Mouse (Mus musculus): Measurements from ENCODE around the gene Caln1. TPM values are rescaled to one million over a fixed set of nuclear protein-coding genes. Genes with fewer than 3 reads are reported as not detected.
"Not testable (repeated sequence)": the region's sequence is repeated elsewhere in the genome, so short reads cannot be mapped to it uniquely, and the experiment has no call there.

Gene Caln1
- polyA plus RNA-seq, 1 experiment, result not detected

DNA sequence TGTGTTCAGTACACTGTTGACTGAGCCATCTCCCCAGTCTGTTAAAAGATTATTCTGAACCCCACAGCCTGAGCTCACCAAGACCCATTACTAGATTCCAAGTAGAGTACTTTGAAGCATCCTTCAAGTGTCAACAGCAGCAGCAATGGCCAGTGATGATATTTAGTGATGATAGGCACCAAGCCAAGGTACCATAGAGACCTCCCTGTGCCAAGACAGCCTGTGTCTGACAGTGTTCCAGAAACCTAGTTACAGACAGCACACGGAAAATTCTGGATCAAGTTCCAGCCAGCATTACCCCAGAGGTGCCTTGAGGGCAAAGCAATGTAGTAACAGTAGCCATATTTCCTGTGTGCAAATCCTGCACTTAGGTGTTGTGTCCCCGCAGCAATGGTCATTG is 208.3 kb downstream of the Caln1 start:
- Histone ChIP-seq H3K4me3 (replicated peaks) (no peak overlapping the region), H3K9me3 (peaks cover 16% of the 10 kb centered on the region; the same call in 1 of the 2 replicates), H3K36me3 (replicated peaks; ENCODE audit: low read length) (no peaks in the 10 kb centered on the region), H3K4me1 (no peaks in the 10 kb centered on the region), H3K27me3 (replicated peaks) (no peaks in the 10 kb centered on the region)
- TF ChIP-seq FLI1 (IDR thresholded peaks at IDR 0.05; ENCODE audit: low read length) (no peak), GATA1 (IDR thresholded peaks at IDR 0.05; ENCODE audit: borderline replicate concordance, low read length) (no peak)

DNA sequence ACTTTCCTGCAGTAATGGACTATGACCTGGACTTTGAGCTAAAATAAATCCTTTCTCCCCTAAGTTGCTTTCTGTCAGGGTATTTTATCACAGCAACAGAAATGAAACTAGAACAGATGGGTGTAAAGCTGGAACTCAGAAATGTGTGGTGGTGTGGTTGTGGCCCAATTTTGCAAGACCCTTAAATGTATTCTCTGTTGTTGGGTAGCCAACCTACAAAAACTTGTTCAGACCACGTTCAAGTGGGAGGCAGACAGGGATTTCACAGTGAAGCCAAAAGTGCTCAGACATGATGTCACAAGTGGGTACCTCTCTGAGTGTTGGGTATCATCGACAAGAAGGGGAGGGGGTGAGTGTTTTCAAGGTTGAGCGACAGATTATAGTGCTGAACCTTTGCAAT is 214.8 kb downstream of the Caln1 start:
- Histone ChIP-seq H3K27me3 (replicated peaks) (no peaks in the 10 kb centered on the region), H3K4me1 (no peaks in the 10 kb centered on the region), H3K36me3 (replicated peaks; ENCODE audit: low read length) (no peaks in the 10 kb centered on the region), H3K9me3 (peaks cover 48% of the 10 kb centered on the region), H3K4me3 (replicated peaks) (no peak overlapping the region)
- no peak for TF ChIP-seq FLI1 (IDR thresholded peaks at IDR 0.05; ENCODE audit: low read length)
- no peak for TF ChIP-seq GATA1 (IDR thresholded peaks at IDR 0.05; ENCODE audit: borderline replicate concordance, low read length)

DNA sequence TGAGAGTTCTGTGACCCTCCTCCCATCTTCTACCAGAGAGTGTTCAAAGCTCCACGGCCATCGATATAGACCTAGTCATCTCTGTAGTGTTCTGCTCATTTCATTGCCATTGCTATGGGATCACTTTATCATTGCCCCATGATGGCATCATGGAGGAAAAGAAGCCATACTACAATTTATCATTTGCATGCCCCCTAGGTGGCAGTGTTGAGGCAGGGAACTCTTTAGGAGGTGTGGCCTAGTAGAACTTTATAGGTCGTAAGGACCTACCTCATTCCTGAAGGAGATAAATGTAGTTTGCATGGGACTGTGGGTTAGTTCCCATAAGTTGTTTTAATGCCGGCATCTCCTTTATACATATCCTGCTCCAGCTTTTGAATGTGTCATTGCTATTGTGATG is 217.0 kb downstream of the Caln1 start:
- H3K36me3 ChIP-seq (replicated peaks; ENCODE audit: low read length), result no peaks in the 10 kb centered on the region
- no peak overlapping the region for H3K4me3 ChIP-seq (replicated peaks)
- peaks cover 63% of the 10 kb centered on the region for H3K9me3 ChIP-seq
- TF ChIP-seq GATA1 (IDR thresholded peaks at IDR 0.05; ENCODE audit: borderline replicate concordance, low read length) (no peak), FLI1 (IDR thresholded peaks at IDR 0.05; ENCODE audit: low read length) (no peak)
- no peaks in the 10 kb centered on the region for H3K27me3 ChIP-seq (replicated peaks)
- H3K4me1 ChIP-seq, result no peaks in the 10 kb centered on the region

DNA sequence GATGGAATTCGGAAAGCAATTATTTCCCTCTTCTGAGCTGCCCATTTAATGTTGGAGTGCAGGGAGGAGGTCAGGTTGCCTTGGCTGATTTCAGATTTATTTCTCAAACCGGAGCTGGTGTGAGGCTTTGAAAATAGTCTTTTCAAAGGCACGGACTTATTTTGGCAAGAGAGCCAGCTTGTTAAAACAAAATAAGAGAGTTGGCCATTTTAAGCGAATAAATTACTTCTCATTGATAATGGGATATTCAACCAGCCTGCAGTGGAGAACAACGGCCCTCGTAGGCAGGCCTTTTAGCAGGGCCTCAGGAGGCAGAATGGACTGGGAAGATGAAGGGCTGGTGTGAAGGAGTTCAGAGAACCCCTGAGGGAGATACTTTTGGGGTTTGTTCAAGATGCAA is 227.3 kb downstream of the Caln1 start:
- no peak overlapping the region for H3K4me3 ChIP-seq (replicated peaks)
- no peaks in the 10 kb centered on the region for H3K4me1 ChIP-seq
- peaks cover 70% of the 10 kb centered on the region for H3K9me3 ChIP-seq
- no peaks in the 10 kb centered on the region for H3K36me3 ChIP-seq (replicated peaks; ENCODE audit: low read length)
- no peaks in the 10 kb centered on the region for H3K27me3 ChIP-seq (replicated peaks)
- TF ChIP-seq GATA1 (IDR thresholded peaks at IDR 0.05; ENCODE audit: borderline replicate concordance, low read length) (no peak), FLI1 (IDR thresholded peaks at IDR 0.05; ENCODE audit: low read length) (no peak)

DNA sequence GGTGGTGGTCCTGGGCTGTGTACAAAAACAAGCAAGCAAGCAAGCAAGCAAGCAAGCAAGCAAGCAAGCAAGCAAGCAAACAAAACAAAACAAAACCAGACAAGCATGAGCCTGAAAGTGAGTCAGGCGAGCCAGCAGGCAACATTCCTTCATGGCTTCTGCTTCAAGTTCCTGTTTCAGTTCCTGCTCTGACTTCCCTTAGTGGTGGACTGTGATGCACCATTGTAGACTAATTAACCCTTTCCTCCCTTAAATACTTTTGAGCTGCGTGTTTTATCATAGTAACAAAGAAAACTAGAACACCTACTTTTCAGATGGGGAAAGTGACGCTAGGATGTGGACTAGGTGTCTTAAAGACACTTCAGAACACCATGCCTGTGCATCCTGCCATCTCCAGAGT is 244.4 kb downstream of the Caln1 start:
- no peak for TF ChIP-seq GATA1 (IDR thresholded peaks at IDR 0.05; ENCODE audit: borderline replicate concordance, low read length)
- no peak for TF ChIP-seq FLI1 (IDR thresholded peaks at IDR 0.05; ENCODE audit: low read length)
- no peaks in the 10 kb centered on the region for H3K27me3 ChIP-seq (replicated peaks)
- peaks cover 66% of the 10 kb centered on the region for H3K9me3 ChIP-seq
- no peaks in the 10 kb centered on the region for H3K36me3 ChIP-seq (replicated peaks; ENCODE audit: low read length)
- H3K4me1 ChIP-seq, result no peaks in the 10 kb centered on the region
- H3K4me3 ChIP-seq (replicated peaks), result no peak overlapping the region

DNA sequence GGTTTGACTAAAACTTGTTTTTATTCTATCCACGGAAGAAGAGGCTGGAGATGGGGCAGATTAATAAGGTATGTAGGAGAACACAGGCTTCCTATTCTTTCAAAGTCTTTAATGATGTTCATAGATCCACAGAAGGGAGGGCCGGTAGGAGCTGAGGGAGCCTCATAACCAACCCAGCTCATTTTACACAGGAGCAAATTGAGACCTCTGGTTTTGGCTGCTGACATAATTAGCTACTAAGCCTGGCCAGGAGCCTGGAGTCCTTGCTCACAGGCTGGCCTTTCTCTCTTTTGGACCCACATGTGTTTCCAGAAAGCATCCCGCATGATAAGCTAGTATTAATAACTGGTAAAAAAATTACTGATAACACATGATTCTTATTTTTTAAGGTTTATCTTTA is 245.0 kb downstream of the Caln1 start:
- no peak overlapping the region for H3K4me3 ChIP-seq (replicated peaks)
- H3K27me3 ChIP-seq (replicated peaks), result no peaks in the 10 kb centered on the region
- TF ChIP-seq GATA1 (IDR thresholded peaks at IDR 0.05; ENCODE audit: borderline replicate concordance, low read length) (no peak), FLI1 (IDR thresholded peaks at IDR 0.05; ENCODE audit: low read length) (no peak)
- H3K36me3 ChIP-seq (replicated peaks; ENCODE audit: low read length), result no peaks in the 10 kb centered on the region
- H3K4me1 ChIP-seq, result no peaks in the 10 kb centered on the region
- H3K9me3 ChIP-seq, result peaks cover 67% of the 10 kb centered on the region

DNA sequence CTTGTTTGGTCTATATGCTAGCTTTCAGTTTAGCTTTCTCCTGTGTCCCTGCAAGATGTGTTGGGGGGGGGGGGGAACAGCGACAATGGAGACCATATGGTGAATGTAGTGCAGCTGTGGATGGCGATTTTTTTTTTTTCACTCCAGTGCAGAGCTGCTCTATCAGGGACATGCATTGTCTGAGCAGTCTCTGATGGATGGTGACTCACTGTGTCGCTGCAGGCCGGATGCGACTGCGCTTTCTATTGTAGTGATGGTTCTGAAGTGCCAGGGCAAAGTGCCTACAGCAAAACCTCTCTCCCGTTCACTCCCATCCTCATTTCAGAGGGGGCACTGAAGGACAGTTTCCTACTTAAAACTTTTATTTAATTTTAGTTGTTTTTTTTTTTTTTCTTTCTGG is 250.8 kb downstream of the Caln1 start:
- Histone ChIP-seq H3K9me3 (peaks cover 66% of the 10 kb centered on the region), H3K27me3 (replicated peaks) (no peaks in the 10 kb centered on the region), H3K4me1 (no peaks in the 10 kb centered on the region), H3K36me3 (replicated peaks; ENCODE audit: low read length) (no peaks in the 10 kb centered on the region), H3K4me3 (replicated peaks) (no peak overlapping the region)
- TF ChIP-seq FLI1 (IDR thresholded peaks at IDR 0.05; ENCODE audit: low read length), result no peak
- TF ChIP-seq GATA1 (IDR thresholded peaks at IDR 0.05; ENCODE audit: borderline replicate concordance, low read length), result no peak

DNA sequence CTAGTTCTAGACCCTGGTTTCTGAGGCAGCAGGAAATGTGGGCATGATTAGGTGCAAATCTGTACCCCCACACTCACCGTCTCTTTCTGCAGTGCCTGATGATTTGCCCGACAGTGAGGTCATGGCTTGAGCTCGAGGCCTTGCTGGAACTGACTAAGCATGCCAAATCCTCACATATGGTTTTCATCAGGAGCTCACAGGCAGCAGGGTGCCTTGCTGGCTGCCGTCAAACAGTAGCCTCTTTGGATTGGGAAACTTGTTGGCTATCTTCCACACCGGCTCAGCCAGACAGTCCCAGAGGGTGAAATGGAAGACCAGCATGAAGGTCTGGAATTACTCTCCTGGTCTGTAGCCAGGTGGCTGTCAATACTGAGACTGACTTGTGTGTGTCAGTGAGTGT is 254.0 kb downstream of the Caln1 start:
- TF ChIP-seq GATA1 (IDR thresholded peaks at IDR 0.05; ENCODE audit: borderline replicate concordance, low read length) (no peak), FLI1 (IDR thresholded peaks at IDR 0.05; ENCODE audit: low read length) (no peak)
- no peaks in the 10 kb centered on the region for H3K4me1 ChIP-seq
- no peak overlapping the region for H3K4me3 ChIP-seq (replicated peaks)
- no peaks in the 10 kb centered on the region for H3K36me3 ChIP-seq (replicated peaks; ENCODE audit: low read length)
- peaks cover 58% of the 10 kb centered on the region for H3K9me3 ChIP-seq
- H3K27me3 ChIP-seq (replicated peaks), result no peaks in the 10 kb centered on the region

DNA sequence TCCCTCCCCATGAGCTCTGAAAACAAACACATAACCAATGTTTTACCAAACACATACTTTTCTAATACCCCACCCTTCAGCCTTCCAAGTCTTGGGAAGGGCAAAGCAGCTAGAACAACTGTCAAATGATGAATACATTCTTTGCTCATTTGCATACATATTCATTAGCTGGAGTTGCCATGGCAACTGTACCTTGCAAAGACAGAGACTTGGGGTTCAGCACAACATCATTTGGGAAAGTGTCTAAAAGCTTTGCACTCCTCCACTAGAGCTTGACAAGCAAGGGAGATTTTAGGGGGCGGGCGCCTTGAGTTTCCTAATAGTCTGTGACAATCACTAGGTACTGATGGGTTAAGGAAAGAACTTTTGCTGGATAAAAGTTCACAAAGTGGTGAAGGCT is 258.5 kb downstream of the Caln1 start:
- peaks cover 70% of the 10 kb centered on the region for H3K9me3 ChIP-seq

DNA sequence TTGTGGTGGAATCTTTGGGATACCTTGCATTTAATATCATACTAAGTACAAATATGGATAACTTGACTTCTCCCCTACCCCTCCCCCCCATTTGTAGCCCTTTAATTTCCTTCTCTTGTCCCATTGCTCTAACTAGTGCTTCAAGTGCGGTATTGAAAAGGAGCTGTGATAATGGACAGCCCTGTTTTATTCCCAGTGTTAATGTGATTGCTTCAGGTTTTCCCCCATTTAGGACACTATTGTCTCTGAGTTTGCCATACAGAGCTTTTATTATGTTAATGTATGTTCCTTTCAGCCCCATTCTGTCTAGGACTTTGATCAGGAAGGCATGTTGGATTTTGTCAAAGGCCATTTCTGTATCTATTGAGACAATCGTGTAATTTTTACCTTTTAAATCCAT is 266.1 kb downstream of the Caln1 start:
- TF ChIP-seq GATA1 (IDR thresholded peaks at IDR 0.05; ENCODE audit: borderline replicate concordance, low read length) (no peak), FLI1 (IDR thresholded peaks at IDR 0.05; ENCODE audit: low read length) (no peak)
- Histone ChIP-seq H3K4me1 (no peaks in the 10 kb centered on the region), H3K4me3 (replicated peaks) (no peak overlapping the region), H3K27me3 (replicated peaks) (no peaks in the 10 kb centered on the region), H3K9me3 (peaks cover 22% of the 10 kb centered on the region), H3K36me3 (replicated peaks; ENCODE audit: low read length) (no peaks in the 10 kb centered on the region)

More for the DNA sequence above, 258.5 kb downstream of the Caln1 start:
- no peak for TF ChIP-seq GATA1 (IDR thresholded peaks at IDR 0.05; ENCODE audit: borderline replicate concordance, low read length)
- no peak for TF ChIP-seq FLI1 (IDR thresholded peaks at IDR 0.05; ENCODE audit: low read length)
- no peaks in the 10 kb centered on the region for H3K27me3 ChIP-seq (replicated peaks)
- H3K4me3 ChIP-seq (replicated peaks), result no peak overlapping the region
- no peaks in the 10 kb centered on the region for H3K36me3 ChIP-seq (replicated peaks; ENCODE audit: low read length)
- no peaks in the 10 kb centered on the region for H3K4me1 ChIP-seq

DNA sequence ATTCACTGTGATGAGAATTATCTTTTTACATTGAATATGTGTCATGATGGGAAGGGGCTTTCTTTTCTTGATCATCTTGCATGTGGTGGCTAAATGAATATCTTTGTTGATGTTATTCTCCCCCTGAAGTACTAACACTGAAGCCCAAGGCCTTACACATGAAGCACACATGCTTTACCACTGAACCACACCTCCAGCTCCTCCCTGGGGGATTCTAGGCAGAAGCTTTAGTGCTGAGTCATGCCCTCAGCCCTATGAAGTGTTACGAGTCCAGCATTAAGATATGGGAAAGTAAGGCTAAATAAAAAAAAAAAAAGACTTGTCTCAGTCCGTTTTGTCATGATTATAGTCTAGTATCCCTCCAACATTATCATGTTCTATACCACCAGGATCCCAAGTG is 272.6 kb downstream of the Caln1 start:
- no peaks in the 10 kb centered on the region for H3K27me3 ChIP-seq (replicated peaks)
- H3K4me1 ChIP-seq, result no peaks in the 10 kb centered on the region
- TF ChIP-seq FLI1 (IDR thresholded peaks at IDR 0.05; ENCODE audit: low read length) (no peak), GATA1 (IDR thresholded peaks at IDR 0.05; ENCODE audit: borderline replicate concordance, low read length) (no peak)
- no peaks in the 10 kb centered on the region for H3K36me3 ChIP-seq (replicated peaks; ENCODE audit: low read length)
- peaks cover 20% of the 10 kb centered on the region; the same call in 1 of the 2 replicates for H3K9me3 ChIP-seq
- H3K4me3 ChIP-seq (replicated peaks), result no peak overlapping the region

DNA sequence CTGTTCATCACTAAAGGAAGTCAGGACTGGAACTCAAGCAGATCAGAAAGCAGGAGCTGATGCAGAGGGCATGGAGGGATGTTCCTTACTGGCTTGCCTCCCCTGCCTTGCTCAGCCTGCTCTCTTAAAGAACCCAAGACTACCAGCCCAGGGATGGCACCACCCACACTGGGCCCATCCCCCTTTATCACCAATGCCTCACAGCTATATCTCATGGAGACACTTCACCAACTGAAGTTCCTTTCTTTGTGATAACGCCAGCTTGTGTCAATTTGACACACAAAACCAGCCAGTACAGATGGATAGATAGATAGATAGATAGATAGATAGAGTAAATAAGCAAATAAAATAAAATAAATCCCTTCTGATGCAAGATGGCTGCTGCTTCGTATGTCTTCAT is 276.9 kb downstream of the Caln1 start:
- not testable (repeated sequence) for H3K4me1 ChIP-seq; H3K36me3 ChIP-seq (replicated peaks; ENCODE audit: low read length); H3K4me3 ChIP-seq (replicated peaks); H3K27me3 ChIP-seq (replicated peaks)
- peaks cover 38% of the 10 kb centered on the region for H3K9me3 ChIP-seq

Data from megakaryocyte, embryonic 14.5 days (primary cell).